Mouse (Mus musculus) hindbrain, embryonic 14.5 days (tissue): Measurements from ENCODE around the gene Ogfod1. TPM values are rescaled to one million over a fixed set of nuclear protein-coding genes. Genes with fewer than 3 reads are reported as not detected.
"Not testable (repeated sequence)": the region's sequence is repeated elsewhere in the genome, so short reads cannot be mapped to it uniquely, and the experiment has no call there.

ENCODE experiments used
- ATAC-seq: fragments of 200-750 bp; cut with Nextera tagmentation; 2 replicates; pipeline ENCODE4 v1.8.0; 2017; ENCODE audit warnings: moderate number of reproducible peaks, mild to moderate bottlenecking, moderate TSS enrichment, moderate library complexity; ENCODE audit not compliant: low FRiP score
- DNase-seq: peaks from one replicate; pipeline ENCODE4 v3.0.0-alpha.2; 2015; ENCODE audit warnings: low spot score
- H3K27ac ChIP-seq: fragments of 300-500 bp; sonication (generic); 2 replicates; pipeline ENCODE4 v1.5.1; 2014; ENCODE audit warnings: mild to moderate bottlenecking, moderate library complexity
- H3K27me3 ChIP-seq: fragments of 300-500 bp; sonication (generic); 2 replicates; pipeline ENCODE4 v1.6.1; 2014; ENCODE audit warnings: mild to moderate bottlenecking, low read length, mixed read lengths; ENCODE audit not compliant: control insufficient read depth, insufficient read depth
- H3K36me3 ChIP-seq: fragments of 300-500 bp; sonication (generic); replicated peaks from 2 replicates; pipeline ENCODE4 v1.6.1; 2014; ENCODE audit not compliant: control insufficient read depth, insufficient read depth
- H3K4me1 ChIP-seq: fragments of 300-500 bp; sonication (generic); replicated peaks from 2 replicates; pipeline ENCODE4 v1.6.1; 2014; ENCODE audit warnings: antibody characterized with exemption, low read length, mixed read lengths; ENCODE audit not compliant: control insufficient read depth, insufficient read depth
- H3K4me2 ChIP-seq: fragments of 300-500 bp; sonication (generic); replicated peaks from 2 replicates; pipeline ENCODE4 v1.6.1; 2014; ENCODE audit warnings: mild to moderate bottlenecking, moderate library complexity
- H3K4me3 ChIP-seq: fragments of 300-500 bp; sonication (generic); replicated peaks from 2 replicates; pipeline ENCODE4 v1.5.1; 2014; ENCODE audit warnings: mild to moderate bottlenecking, low read length
- H3K9ac ChIP-seq: fragments of 300-500 bp; sonication (generic); 2 replicates; pipeline ENCODE4 v1.6.1; 2014
- H3K9me3 ChIP-seq: fragments of 300-500 bp; sonication (generic); 2 replicates; pipeline ENCODE4 v1.6.1; 2016; ENCODE audit warnings: low read length; ENCODE audit not compliant: control insufficient read depth
- WGBS: fragments of 180-500 bp; shearing (Covaris S2); extraction: QIAGEN DNeasy Blood & Tissue Kit; methylation state at CpG from one replicate; pipeline ENCODE4 v1.1.7; 2014; 5-methylcytosine and 5-hydroxymethylcytosine counted together
- polyA plus RNA-seq: library from polyadenylated mRNA; unstranded; fragments of >200 nt; fragmentation: Nextera tagmentation; extraction: Ambion mirVana; gene quantifications from 2 replicates; pipeline ENCODE4 v1.2.1, GENCODE M21; 2014

Ogfod1 gene
- polyA plus RNA-seq, 1 experiment from 2014 or later: 18.0 TPM

- ATAC-seq: no peak
- peaks cover 7% of the 10 kb centered on the region; the same call in 1 of the 2 replicates for H3K36me3 ChIP-seq
- H3K4me3 ChIP-seq: peak overlapping the region; percentile 96
- DNase-seq: no peak
- H3K27ac ChIP-seq: peak overlapping the region; percentile 94
- no peaks in the 10 kb centered on the region for H3K9me3 ChIP-seq
- 42% methylated on average over 7 of the region's 7 CpGs for WGBS
- H3K4me2 ChIP-seq: peak overlapping the region; percentile 83
- no peaks in the 10 kb centered on the region for H3K27me3 ChIP-seq
- H3K9ac ChIP-seq: peak overlapping the region; percentile 99
- H3K4me1 ChIP-seq: peaks cover 33% of the 10 kb centered on the region
Observed at GRCm38 (mm10) chr8:94013026-94013612, 23.9 kb upstream of the Ogfod1 start.

GRCm38 (mm10) chr8:94023916-94024315 is 13.1 kb upstream of the Ogfod1 start:
- WGBS: 97% methylated on average over 6 of the region's 6 CpGs
- H3K4me2 ChIP-seq: no peak overlapping the region

GRCm38 (mm10) chr8:94029701-94030100 is 7.3 kb upstream of the Ogfod1 start:
- H3K4me3 ChIP-seq: no peak overlapping the region
- no peak for DNase-seq
- H3K9ac ChIP-seq: no peak overlapping the region
- H3K27me3 ChIP-seq: no peaks in the 10 kb centered on the region
- H3K27ac ChIP-seq: no peak overlapping the region
- peaks cover 67% of the 10 kb centered on the region for H3K36me3 ChIP-seq
- ATAC-seq: no peak
- H3K4me2 ChIP-seq: no peak overlapping the region
- no peaks in the 10 kb centered on the region for H3K9me3 ChIP-seq
- peaks cover 8% of the 10 kb centered on the region; the same call in 1 of the 2 replicates for H3K4me1 ChIP-seq
- WGBS: 96% methylated on average over 9 of the region's 9 CpGs

More at GRCm38 (mm10) chr8:94023916-94024315, 13.1 kb upstream of the Ogfod1 start:
- DNase-seq (no peak), ATAC-seq (no peak)
- Histone ChIP-seq H3K27ac (no peak overlapping the region), H3K9ac (no peak overlapping the region), H3K4me1 (no peaks in the 10 kb centered on the region), H3K4me3 (no peak overlapping the region), H3K27me3 (no peaks in the 10 kb centered on the region), H3K9me3 (no peaks in the 10 kb centered on the region), H3K36me3 (peaks cover 87% of the 10 kb centered on the region)

- Histone ChIP-seq H3K9me3 (no peaks in the 10 kb centered on the region), H3K9ac (0 out of 2 replicates have a peak overlapping the region, but pooled peaks have one; percentile 12), H3K27me3 (no peaks in the 10 kb centered on the region), H3K4me1 (peaks cover 26% of the 10 kb centered on the region), H3K4me3 (no peak overlapping the region), H3K4me2 (no peak overlapping the region), H3K36me3 (peaks cover 28% of the 10 kb centered on the region), H3K27ac (no peak overlapping the region)
- DNase-seq (no peak), ATAC-seq (no peak)
- 43% methylated on average over 3 of the region's 3 CpGs for WGBS
Observed at GRCm38 (mm10) chr8:94033601-94034000, 3.4 kb upstream of the Ogfod1 start.

- peak overlapping the region; percentile 76 for H3K4me2 ChIP-seq
- peaks cover 26% of the 10 kb centered on the region for H3K4me1 ChIP-seq
- H3K4me3 ChIP-seq: 0 out of 2 replicates have a peak overlapping the region, but pooled peaks have one; percentile 90
- peaks cover 20% of the 10 kb centered on the region for H3K36me3 ChIP-seq
- no peaks in the 10 kb centered on the region for H3K9me3 ChIP-seq
- no peak for DNase-seq
- H3K9ac ChIP-seq: peak overlapping the region; percentile 21; the same call in 1 of the 2 replicates
- no peak overlapping the region for H3K27ac ChIP-seq
- 70% methylated on average over 5 of the region's 5 CpGs for WGBS
- ATAC-seq: no peak
- H3K27me3 ChIP-seq: no peaks in the 10 kb centered on the region
Observed at GRCm38 (mm10) chr8:94035200-94035599, 1.8 kb upstream of the Ogfod1 start.

GRCm38 (mm10) chr8:94036541-94036940 is 457 bp upstream of the Ogfod1 start:
- ATAC-seq (peak; percentile 88), DNase-seq (peak; percentile 66)
- Histone ChIP-seq H3K4me3 (peak overlapping the region; percentile 90), H3K36me3 (0 out of 2 replicates have a peak, but pooled peaks cover 13% of the 10 kb centered on the region), H3K4me2 (peak overlapping the region; percentile 76), H3K4me1 (peaks cover 26% of the 10 kb centered on the region), H3K27ac (peak overlapping the region; percentile 70), H3K9ac (peak overlapping the region; percentile 77)
- H3K9me3 ChIP-seq, H3K27me3 ChIP-seq: not testable (repeated sequence)
- WGBS: 0% methylated on average over 20 of the region's 32 CpGs

- H3K27ac ChIP-seq: no peak overlapping the region
- peaks cover 26% of the 10 kb centered on the region for H3K4me1 ChIP-seq
- H3K36me3 ChIP-seq: 0 out of 2 replicates have a peak, but pooled peaks cover 13% of the 10 kb centered on the region
- H3K27me3 ChIP-seq: no peaks in the 10 kb centered on the region
- DNase-seq: peak; percentile 29
- peak overlapping the region; percentile 72 for H3K9ac ChIP-seq
- ATAC-seq: no peak
- peak overlapping the region; percentile 81 for H3K4me2 ChIP-seq
- peak overlapping the region; percentile 90 for H3K4me3 ChIP-seq
- WGBS: 9% methylated on average over 15 of the region's 15 CpGs
- H3K9me3 ChIP-seq: no peaks in the 10 kb centered on the region
Observed at GRCm38 (mm10) chr8:94037806-94038205, 808 bp downstream of the Ogfod1 start.

- H3K4me2 ChIP-seq: no peak overlapping the region
- H3K36me3 ChIP-seq: peaks cover 41% of the 10 kb centered on the region
- no peaks in the 10 kb centered on the region for H3K9me3 ChIP-seq
- WGBS: 81% methylated on average over 2 of the region's 2 CpGs
- ATAC-seq (no peak), DNase-seq (no peak)
- no peak overlapping the region for H3K27ac ChIP-seq
- H3K27me3 ChIP-seq: no peaks in the 10 kb centered on the region
- H3K4me3 ChIP-seq: no peak overlapping the region
- no peaks in the 10 kb centered on the region for H3K4me1 ChIP-seq
- H3K9ac ChIP-seq: no peak overlapping the region
Observed at GRCm38 (mm10) chr8:94047845-94048244, 10.8 kb downstream of the Ogfod1 start.

GRCm38 (mm10) chr8:94052696-94053095 is 15.7 kb downstream of the Ogfod1 start:
- Histone ChIP-seq H3K27ac (no peak overlapping the region), H3K4me2 (no peak overlapping the region), H3K9ac (no peak overlapping the region), H3K36me3 (peaks cover 75% of the 10 kb centered on the region), H3K4me1 (no peaks in the 10 kb centered on the region), H3K27me3 (no peaks in the 10 kb centered on the region), H3K9me3 (no peaks in the 10 kb centered on the region), H3K4me3 (no peak overlapping the region)
- no peak for DNase-seq
- WGBS: 90% methylated on average over 12 of the region's 12 CpGs
- ATAC-seq: no peak
